ENCODE assay signal across 8 mouse cellular contexts in the genomic region with DNA sequence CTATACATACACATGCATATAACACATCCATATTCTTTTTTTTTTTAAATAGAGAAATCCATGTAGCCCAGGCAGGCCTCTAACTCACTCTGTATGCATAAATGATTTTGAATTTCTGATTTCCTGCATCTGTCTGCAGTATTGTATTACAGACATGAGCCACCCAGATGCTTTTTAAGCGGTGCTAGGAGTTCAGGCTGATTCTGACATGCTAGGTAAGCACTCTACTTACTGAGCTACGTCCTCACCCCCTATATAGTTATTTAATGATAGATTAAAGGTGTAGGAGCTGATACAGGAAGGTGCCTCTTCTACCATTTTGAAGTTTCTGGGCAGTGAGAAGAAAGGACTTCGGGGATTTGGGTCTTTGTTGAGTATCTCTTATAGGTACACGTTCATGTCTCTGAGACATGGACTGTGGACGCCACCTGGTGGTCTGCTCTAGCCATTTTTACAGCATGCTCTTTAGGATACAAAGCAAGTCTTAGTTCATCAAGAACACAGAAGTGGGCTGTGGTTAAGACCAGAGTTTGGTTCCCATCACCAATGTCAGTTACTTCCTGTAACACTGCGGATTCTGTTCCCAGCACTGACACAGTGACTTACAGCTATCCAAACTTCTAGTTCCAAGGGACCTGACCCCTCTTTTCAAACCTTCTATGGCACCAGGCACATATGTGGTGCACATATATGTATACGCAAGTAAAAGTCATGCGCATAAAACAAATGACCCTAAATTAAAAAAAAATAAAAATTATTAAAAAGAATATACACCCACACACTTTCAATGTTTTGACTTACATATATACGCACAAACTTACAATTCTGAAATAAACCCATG. TPM values are rescaled to one million over a fixed set of nuclear protein-coding genes. Genes with fewer than 3 reads are reported as not detected.
DNase-seq lines count a peak whose midpoint lies in the region; ATAC-seq and TF ChIP-seq lines count a peak whose summit lies in the region.

No protein-coding gene starts in this region.

- H3K27me3 ChIP-seq in G1E (ENCODE audit: insufficient read depth, low read length), result no peaks in the 10 kb centered on the region; the same call in 1 of the 2 replicates
- no peaks in the 10 kb centered on the region for H3K27me3 ChIP-seq in hindbrain, embryonic 12.5 days

- H3K9me3 ChIP-seq in G1E (replicated peaks), result no peaks in the 10 kb centered on the region
- no peaks in the 10 kb centered on the region for H3K9me3 ChIP-seq in hindbrain, embryonic 12.5 days (replicated peaks)

- H3K4me1 ChIP-seq in G1E (ENCODE audit: insufficient read depth, low read depth, low read length), result no peaks in the 10 kb centered on the region
- H3K4me1 ChIP-seq in hindbrain, embryonic 12.5 days, result no peaks in the 10 kb centered on the region

- no peak overlapping the region for H3K4me3 ChIP-seq in G1E (ENCODE audit: low read depth, low read length)
- no peak overlapping the region for H3K4me3 ChIP-seq in hindbrain, embryonic 12.5 days

- DNase-seq in G1E (ENCODE audit: low spot score), result no peak
- peak; percentile 92 for DNase-seq in brain, adult 2 months (ENCODE audit: low read depth, low spot score)
- peak; percentile 74 for DNase-seq in fibroblast of lung, adult 2 months (ENCODE audit: low read depth)
- peak; percentile 79 for DNase-seq in layer of hippocampus, adult 9-11 months
- peak; percentile 77 for DNase-seq in lung, postnatal 14 days
- peak; percentile 23 for DNase-seq in retina, adult 2 months (ENCODE audit: low read depth, low spot score)
- DNase-seq in thymus, postnatal 4 days, result peak; percentile 84

- no peak overlapping the region for H3K27ac ChIP-seq in hindbrain, embryonic 12.5 days

- no peak overlapping the region for H3K4me2 ChIP-seq in hindbrain, embryonic 12.5 days (replicated peaks)

- WGBS in hindbrain, embryonic 12.5 days, result 57% methylated on average over 9 of the region's 9 CpGs

- no peaks in the 10 kb centered on the region for H3K36me3 ChIP-seq in G1E (replicated peaks)
- H3K36me3 ChIP-seq in hindbrain, embryonic 12.5 days, result no peaks in the 10 kb centered on the region

- no peak overlapping the region for H3K9ac ChIP-seq in hindbrain, embryonic 12.5 days

- ATAC-seq in G1E (ENCODE audit: extremely low read depth, insufficient number of reproducible peaks, low FRiP score, poor library complexity, severe bottlenecking), result peak; percentile 63; the same call in 1 of the 2 replicates
- ATAC-seq in hindbrain, embryonic 12.5 days (ENCODE audit: low FRiP score), result peak; percentile 68; the same call in 1 of the 2 replicates

- peak; percentile 26; the same call in 1 of the 2 replicates for TF ChIP-seq CTCF in G1E (IDR thresholded peaks at IDR 0.05; ENCODE audit: low read depth, low read length)

RNA-seq across cellular contexts. Expression of gene Arl8b, which starts 46.8 kb away (rescaled TPM):
- total RNA-seq in G1E (2014; fragmentation: Nextera tagmentation) (400 and 537 TPM in 2 replicates), G1E (2017) (168 and 207 TPM in 2 replicates)
- polyA plus RNA-seq in G1E (2012), result 18.8 and 20.9 TPM in 2 replicates
- 76.1 and 86.7 TPM in 2 replicates for polyA plus RNA-seq in hindbrain, embryonic 12.5 days (2016; fragmentation: Nextera tagmentation; extraction: Ambion mirVana)
